In genomic region chr3:17784587-17784986, GRCm38 (mm10) we compare ENCODE assay signal across 17 mouse cellular contexts.
DNase-seq lines count a peak whose midpoint lies in the region; ATAC-seq and TF ChIP-seq lines count a peak whose summit lies in the region.
"Had no signal": no experiment of that assay in that cellular context is flagged by ENCODE, and none has a peak within 500 bp of the region (broad histone marks: within the 10 kb centered on the region; RNA-seq: fewer than 3 reads in every experiment).

No protein-coding gene starts in this region.

- H3K4me2 ChIP-seq in forebrain, embryonic 12.5 days: peak overlapping the region; percentile 95
- peak overlapping the region; percentile 98 for H3K4me2 ChIP-seq in hindbrain, embryonic 15.5 days
- peak overlapping the region; percentile 32; the same call in 1 of the 2 replicates for H3K4me2 ChIP-seq in midbrain, embryonic 16.5 days (ENCODE audit: low read length)
- H3K4me2 ChIP-seq: limb, embryonic 13.5 days had no signal

- no peak for DNase-seq in natural killer cell, adult 2 months (ENCODE audit: low spot score in 2 of 2)
- no peak for DNase-seq in left cerebral cortex, postnatal 25 days (ENCODE audit: low spot score in 2 of 2)
- DNase-seq in cerebellum, adult 2 months: no peak
- DNase-seq: adrenal gland, postnatal 14 days; cerebellum, adult 8-10 months; gastrocnemius, postnatal 36 days; kidney, adult 2 months; kidney, postnatal 36 days; layer of hippocampus, postnatal 36 days; lung, postnatal 36 days; right cerebral cortex, postnatal 25 days had no signal

- peak overlapping the region; percentile 58; the same call in 1 of the 2 replicates for H3K4me3 ChIP-seq in cortical plate, adult 2 months (ENCODE audit: insufficient read depth, low read length)
- 0 out of 2 replicates have a peak overlapping the region, but pooled peaks have one; percentile 52 for H3K4me3 ChIP-seq in forebrain, embryonic 12.5 days (replicated peaks)
- peak overlapping the region; percentile 66 for H3K4me3 ChIP-seq in hindbrain, embryonic 15.5 days
- peak overlapping the region; percentile 12; the same call in 1 of the 2 replicates for H3K4me3 ChIP-seq in midbrain, embryonic 16.5 days (ENCODE audit: low read depth, low read length)
- no peak overlapping the region for H3K4me3 ChIP-seq in cerebellum, adult 2 months (replicated peaks; ENCODE audit: insufficient read depth, low read depth, low read length)
- H3K4me3 ChIP-seq: limb, embryonic 13.5 days had no signal

- H3K27ac ChIP-seq in cortical plate, adult 2 months (ENCODE audit: insufficient read depth, low read length): no peak overlapping the region
- no peak overlapping the region for H3K27ac ChIP-seq in forebrain, embryonic 12.5 days
- peak overlapping the region; percentile 99 for H3K27ac ChIP-seq in hindbrain, embryonic 15.5 days (replicated peaks)
- peak overlapping the region; percentile 100; the same call in 1 of the 2 replicates for H3K27ac ChIP-seq in midbrain, embryonic 16.5 days (ENCODE audit: low read length)
- no peak overlapping the region for H3K27ac ChIP-seq in cerebellum, adult 2 months (ENCODE audit: insufficient read depth, low read length)
- H3K27ac ChIP-seq: limb, embryonic 13.5 days had no signal

- no peak for TF ChIP-seq CTCF in cortical plate, adult 2 months (IDR thresholded peaks at IDR 0.05; ENCODE audit: extremely low read depth, insufficient read depth, low read length)
- TF ChIP-seq CTCF in cerebellum, adult 2 months (IDR thresholded peaks at IDR 0.05; ENCODE audit: borderline replicate concordance, insufficient read depth, low read depth, low read length): no peak

- H3K9me3 ChIP-seq in forebrain, embryonic 12.5 days: no peaks in the 10 kb centered on the region
- H3K9me3 ChIP-seq in hindbrain, embryonic 15.5 days: no peaks in the 10 kb centered on the region
- H3K9me3 ChIP-seq in midbrain, embryonic 16.5 days (replicated peaks; ENCODE audit: control insufficient read depth, low read length, poor library complexity, severe bottlenecking): no peaks in the 10 kb centered on the region
- H3K9me3 ChIP-seq: heart, embryonic 12.5 days; limb, embryonic 13.5 days had no signal

- H3K4me1 ChIP-seq in cortical plate, adult 2 months (ENCODE audit: control insufficient read depth, insufficient read depth, low read length): peaks cover 5% of the 10 kb centered on the region
- H3K4me1 ChIP-seq in forebrain, embryonic 12.5 days: peaks cover 36% of the 10 kb centered on the region
- peaks cover 24% of the 10 kb centered on the region for H3K4me1 ChIP-seq in hindbrain, embryonic 15.5 days (replicated peaks)
- peaks cover 18% of the 10 kb centered on the region for H3K4me1 ChIP-seq in midbrain, embryonic 16.5 days (ENCODE audit: control insufficient read depth, insufficient read depth, low read length)
- peaks cover 2% of the 10 kb centered on the region; the same call in 1 of the 2 replicates for H3K4me1 ChIP-seq in cerebellum, adult 2 months (ENCODE audit: control insufficient read depth, insufficient read depth, low read length)

- ATAC-seq in forebrain, embryonic 12.5 days (ENCODE audit: low FRiP score): no peak
- ATAC-seq in hindbrain, embryonic 15.5 days (ENCODE audit: low FRiP score, low read depth): no peak
- no peak for ATAC-seq in midbrain, embryonic 16.5 days

- intact Hi-C loops in left cerebral cortex, postnatal 25 days (cut with DNase I): loop anchor here (2.0 kb wide), 1 partner anchor 846 kb away; no protein-coding TSS in a partner anchor

- H3K36me3 ChIP-seq in forebrain, embryonic 12.5 days (replicated peaks): no peaks in the 10 kb centered on the region
- H3K36me3 ChIP-seq in hindbrain, embryonic 15.5 days: no peaks in the 10 kb centered on the region
- H3K36me3 ChIP-seq in midbrain, embryonic 16.5 days (ENCODE audit: control insufficient read depth, insufficient read depth, low read length): no peaks in the 10 kb centered on the region
- H3K36me3 ChIP-seq: heart, embryonic 12.5 days; limb, embryonic 13.5 days had no signal

- H3K27me3 ChIP-seq in forebrain, embryonic 12.5 days: no peaks in the 10 kb centered on the region
- no peaks in the 10 kb centered on the region for H3K27me3 ChIP-seq in hindbrain, embryonic 15.5 days
- no peaks in the 10 kb centered on the region for H3K27me3 ChIP-seq in midbrain, embryonic 16.5 days (ENCODE audit: control insufficient read depth, insufficient read depth, low read depth, low read length)
- H3K27me3 ChIP-seq in cerebellum, adult 2 months (ENCODE audit: control insufficient read depth, insufficient read depth, low read length): no peaks in the 10 kb centered on the region

- TF ChIP-seq POLR2A in cortical plate, adult 2 months (IDR thresholded peaks at IDR 0.05; ENCODE audit: extremely low read depth, insufficient read depth, low read length): no peak
- no peak for TF ChIP-seq POLR2A in cerebellum, adult 2 months (IDR thresholded peaks at IDR 0.05; ENCODE audit: borderline replicate concordance, insufficient read depth, low read length)

- H3K9ac ChIP-seq in forebrain, embryonic 12.5 days: no peak overlapping the region
- H3K9ac ChIP-seq in hindbrain, embryonic 15.5 days: peak overlapping the region; percentile 75
- no peak overlapping the region for H3K9ac ChIP-seq in midbrain, embryonic 16.5 days (ENCODE audit: low read depth, low read length)
- H3K9ac ChIP-seq: heart, embryonic 12.5 days; limb, embryonic 13.5 days had no signal

- 17% methylated on average over 3 of the region's 3 CpGs for WGBS in forebrain, embryonic 12.5 days
- WGBS in hindbrain, embryonic 15.5 days: 21% methylated on average over 3 of the region's 3 CpGs
- 12% methylated on average over 3 of the region's 3 CpGs for WGBS in midbrain, embryonic 16.5 days
- 92% methylated on average over 3 of the region's 3 CpGs for WGBS in cerebellum, adult 2 months

Comparison
In these comparisons a context has a peak if more than half of its experiments do, and no peak if none do; other contexts are left out.
1. H3K27ac ChIP-seq: peak in hindbrain, embryonic 15.5 days (single experiment) and midbrain, embryonic 16.5 days (single experiment); none in cortical plate, adult 2 months (single experiment), forebrain, embryonic 12.5 days (single experiment) and cerebellum, adult 2 months (single experiment).
2. H3K4me2 ChIP-seq: peak in every context shown above with its lines; median percentile 98 in hindbrain, embryonic 15.5 days; 95 in forebrain, embryonic 12.5 days; 32 in midbrain, embryonic 16.5 days.